Mouse (Mus musculus) CH12.LX (cell line): ENCODE data around the gene Prss8.

Experiments
- BHLHE40 ChIP-seq: IDR thresholded peaks from 2 replicates; pipeline ENCODE4 v1.6.1; 2011; ENCODE audit warnings: mild to moderate bottlenecking, low read depth, low read length, improper control_type of control experiment
- CTCF ChIP-seq, 2 experiments: IDR thresholded peaks in 1 of 2; conservative IDR thresholded peaks in 1 of 2; 2 replicates each; pipeline ENCODE4 v1.5.1; 2011 to 2012; ENCODE audit warnings: low read depth in 2 of 2, low read length in 2 of 2, improper control_type of control experiment in 1 of 2, inconsistent platforms in 1 of 2, mild to moderate bottlenecking in 1 of 2, moderate library complexity in 1 of 2
- EP300 ChIP-seq: IDR thresholded peaks from 2 replicates; pipeline ENCODE4 v1.6.1; 2011; ENCODE audit warnings: low read length, improper control_type of control experiment
- KAT2A ChIP-seq: IDR thresholded peaks from 2 replicates; pipeline ENCODE4 v1.6.1; 2012; ENCODE audit warnings: low read length, improper control_type of control experiment, inconsistent platforms; ENCODE audit not compliant: insufficient replicate concordance
- MAZ ChIP-seq: IDR thresholded peaks from 2 replicates; pipeline ENCODE4 v1.6.1; 2012; ENCODE audit warnings: low read depth, mild to moderate bottlenecking, inconsistent platforms, low read length, improper control_type of control experiment, moderate library complexity
- POLR2A ChIP-seq: IDR thresholded peaks from 2 replicates; pipeline ENCODE4 v1.6.1; 2011; ENCODE audit warnings: low read depth, mild to moderate bottlenecking, improper control_type of control experiment, low read length
- POLR2AphosphoS2 ChIP-seq: IDR thresholded peaks from 2 replicates; pipeline ENCODE4 v1.6.1; 2011; ENCODE audit warnings: low read depth, low read length, improper control_type of control experiment
- RAD21 ChIP-seq: IDR thresholded peaks from 2 replicates; pipeline ENCODE4 v1.6.1; 2011; ENCODE audit warnings: low read depth, mild to moderate bottlenecking, low read length, improper control_type of control experiment, moderate library complexity
- RCOR1 ChIP-seq: conservative IDR thresholded peaks from 2 replicates; pipeline ENCODE4 v1.6.1; 2012; ENCODE audit warnings: low read depth, mild to moderate bottlenecking, inconsistent platforms, low read length, improper control_type of control experiment
- SIN3A ChIP-seq: IDR thresholded peaks from 2 replicates; pipeline ENCODE4 v1.6.1; 2012; ENCODE audit warnings: low read length, improper control_type of control experiment, inconsistent platforms
- ZC3H11A ChIP-seq: IDR thresholded peaks from 2 replicates; pipeline ENCODE4 v1.6.1; 2012; ENCODE audit warnings: low read depth, mild to moderate bottlenecking, inconsistent platforms, low read length, improper control_type of control experiment
- ZMIZ1 ChIP-seq: IDR thresholded peaks from 2 replicates; pipeline ENCODE4 v1.6.1; 2012; ENCODE audit warnings: low read depth, mild to moderate bottlenecking, inconsistent platforms, low read length, improper control_type of control experiment
- ZNF384 ChIP-seq: IDR thresholded peaks from 2 replicates; pipeline ENCODE4 v1.6.1; 2012; ENCODE audit warnings: low read depth, low read length, improper control_type of control experiment, inconsistent platforms

DNA sequence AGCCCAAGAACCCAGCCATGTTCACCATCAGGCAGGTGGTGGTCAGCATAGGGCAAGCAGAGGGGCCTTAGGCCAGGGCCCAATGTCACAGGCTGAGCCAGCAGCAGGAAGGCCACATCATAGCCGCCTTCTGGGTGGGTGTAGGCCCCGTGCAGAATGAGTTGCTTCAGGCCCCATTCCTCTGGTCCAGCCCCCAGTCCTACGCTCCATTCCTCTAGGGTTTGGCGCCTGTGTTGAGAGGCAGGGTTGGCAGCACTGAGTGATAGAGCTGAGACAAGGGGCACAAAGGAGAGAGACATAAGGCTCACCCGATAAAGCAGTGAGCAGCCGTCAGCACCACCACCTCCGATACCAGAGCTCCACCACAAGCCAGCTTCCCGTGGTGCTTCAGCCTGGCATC, 42.7 kb downstream of the Prss8 start:
- TF ChIP-seq CTCF (conservative IDR thresholded peaks at IDR 0.05 in 1 of 2, IDR thresholded peaks at IDR 0.05 in 1 of 2; ENCODE audit: low read depth in 2 of 2, low read length in 2 of 2) (no peak), KAT2A (no peak), ZNF384 (no peak), SIN3A (no peak), RAD21 (no peak), ZMIZ1 (no peak), POLR2AphosphoS2 (no peak), ZC3H11A (no peak), POLR2A (no peak), MAZ (no peak), RCOR1 (no peak), EP300 (no peak), BHLHE40 (no peak)
